Mouse (Mus musculus) adrenal gland, adult (tissue): ENCODE measurements around the gene Olfr1061.
"Not testable (repeated sequence)": the region's sequence is repeated elsewhere in the genome, so short reads cannot be mapped to it uniquely, and the experiment has no call there.

Experiments
- DNase-seq, 2 experiments: peaks; one replicate each; pipeline ENCODE4 v3.0.0; 2022 to 2023; ENCODE audit warnings: low spot score in 1 of 2; ENCODE audit not compliant: inconsistent age in 2 of 2

Olfr1061 gene

DNA sequence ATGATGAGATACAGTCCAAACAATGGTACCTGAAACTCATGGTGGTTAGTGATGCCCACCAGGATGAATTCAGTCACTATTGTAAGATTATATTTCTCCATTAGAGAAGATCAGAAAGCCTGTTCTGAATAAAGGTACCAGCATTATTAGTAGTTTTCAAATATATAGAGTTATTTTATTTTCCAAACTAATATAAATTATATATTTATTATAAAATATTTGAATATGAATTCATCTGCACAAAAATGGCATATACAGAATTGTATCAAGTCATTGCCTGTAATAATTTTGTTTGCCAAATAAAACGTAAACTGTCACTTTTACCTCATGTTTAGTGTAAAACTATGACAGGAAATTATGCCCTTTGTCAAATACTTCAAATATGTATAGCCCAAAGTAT is at the start of gene Olfr1061:
Gene Olfr1061, minus strand, starts transcription at position 101 of the 400 bp plus-strand sequence.
- no peak for DNase-seq

DNA sequence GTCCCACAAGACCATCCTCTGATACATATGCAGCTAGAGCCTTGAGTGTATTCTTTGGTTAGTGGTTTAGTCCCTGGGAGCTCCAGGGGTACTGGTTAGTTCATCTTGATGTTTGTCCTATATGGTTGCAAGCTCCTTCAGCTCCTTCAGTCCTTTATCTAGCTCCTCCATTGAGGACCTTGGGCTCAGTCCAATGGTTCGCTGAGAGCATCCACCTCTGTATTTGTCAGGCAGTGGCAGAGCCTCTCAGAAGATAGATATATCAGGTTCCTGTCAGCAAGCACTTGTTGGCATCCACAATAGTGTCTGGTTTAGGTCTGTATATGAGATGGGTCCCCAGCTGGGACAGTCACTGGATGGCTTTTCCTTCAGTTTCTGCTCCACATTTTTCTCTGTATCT is 46.6 kb upstream of the Olfr1061 start:
- no peak for DNase-seq

DNA sequence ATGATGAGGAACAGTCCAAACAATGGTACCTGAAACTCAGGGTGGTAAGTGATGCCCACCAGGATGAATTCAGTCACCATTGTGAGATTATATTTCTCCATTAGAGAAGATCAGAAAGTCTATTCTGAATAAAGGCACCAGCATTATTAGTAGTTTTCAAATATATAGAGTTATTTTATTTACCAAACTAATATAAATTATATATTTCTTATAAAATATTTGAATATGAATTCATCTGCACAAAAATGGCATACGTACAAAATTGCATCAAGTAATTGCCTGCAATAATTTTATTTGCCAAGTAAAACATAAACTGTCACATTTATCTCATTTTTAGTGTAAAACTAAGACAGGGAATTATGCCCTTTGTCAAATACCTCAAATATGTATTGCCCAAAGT is 42.3 kb upstream of the Olfr1061 start, which contains the start of gene Olfr1066:
Gene Olfr1066, minus strand, starts transcription at position 101 of the 400 bp plus-strand sequence.
- no peak for DNase-seq

DNA sequence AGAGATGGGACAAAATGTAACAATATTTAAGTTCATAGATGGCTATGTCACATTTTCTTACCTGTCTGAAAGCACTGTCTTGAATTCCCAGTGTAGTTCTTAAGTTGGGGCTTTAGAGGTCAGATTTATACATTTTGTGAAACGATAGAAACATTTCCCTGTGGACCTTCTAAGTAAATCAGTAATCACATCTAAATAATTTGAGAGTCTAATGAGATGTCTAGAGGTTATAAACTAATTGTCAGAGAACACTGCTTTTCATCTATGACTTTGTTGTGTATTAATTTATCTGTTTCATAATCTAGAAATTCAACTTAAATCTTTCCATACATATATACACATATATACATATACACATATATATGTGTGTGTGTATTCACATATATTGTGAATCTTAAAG is 36.6 kb upstream of the Olfr1061 start, which contains the start of gene Olfr1065:
Gene Olfr1065, minus strand, starts transcription at position 101 of the 400 bp plus-strand sequence.
- not testable (repeated sequence) for DNase-seq

DNA sequence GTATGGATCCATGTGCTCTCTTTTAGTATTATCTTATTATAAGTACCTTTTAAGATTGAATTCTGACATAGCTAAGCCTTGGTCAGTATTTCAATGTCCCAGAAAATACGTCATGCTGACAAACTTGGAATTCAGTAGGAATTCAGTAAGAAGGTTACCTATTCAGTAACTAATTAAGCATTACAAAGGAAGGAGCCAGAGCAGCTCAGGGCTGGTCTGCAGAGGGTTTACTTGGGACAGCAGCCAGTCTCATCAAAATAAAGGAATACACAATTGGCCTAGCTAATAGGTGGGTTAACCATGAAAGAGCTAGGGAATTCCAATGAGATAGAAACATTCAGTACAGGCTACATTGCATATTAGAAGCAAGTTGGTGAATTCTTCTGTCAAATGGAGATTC is 28.3 kb upstream of the Olfr1061 start:
- DNase-seq: not testable (repeated sequence)

DNA sequence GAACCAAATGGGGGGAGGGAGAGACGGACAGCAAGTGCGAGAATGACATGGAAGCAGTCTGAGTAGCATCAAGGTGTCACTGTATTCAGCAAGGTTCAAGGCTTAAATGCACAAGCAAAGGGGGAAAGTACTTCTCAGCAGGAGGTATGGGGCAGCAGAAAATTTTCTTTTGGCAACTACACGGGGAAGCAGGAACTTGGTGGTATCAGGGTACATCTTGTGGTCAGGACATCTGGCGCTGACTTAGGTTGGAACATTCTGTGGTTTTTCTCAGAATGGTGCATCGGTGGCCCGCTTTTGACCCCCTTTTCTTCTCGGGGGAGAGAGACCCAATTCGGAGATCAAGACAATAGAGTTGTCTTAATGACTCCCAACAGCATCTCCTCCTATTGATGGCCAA is 14.7 kb upstream of the Olfr1061 start:
- DNase-seq: not testable (repeated sequence)

DNA sequence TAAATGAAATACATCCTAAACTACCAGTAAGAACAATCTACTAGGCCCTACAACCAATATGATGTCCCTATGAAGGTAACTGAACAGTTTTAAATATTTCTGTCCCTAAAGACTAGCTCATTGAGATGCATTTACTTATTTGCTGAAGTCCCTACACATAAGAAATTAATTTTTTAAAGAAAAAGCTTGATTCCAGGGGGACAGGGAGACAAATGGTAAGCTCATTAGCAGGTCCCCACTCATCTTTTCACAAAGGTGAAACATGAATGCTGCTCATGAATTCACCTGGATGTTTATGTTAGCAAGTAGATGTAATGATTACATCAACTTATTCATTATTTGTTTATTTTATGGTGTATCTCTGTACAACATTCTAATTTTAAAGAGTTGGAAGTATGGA is 12.8 kb upstream of the Olfr1061 start, which contains the start of gene Olfr1062:
Gene Olfr1062, minus strand, starts transcription at position 101 of the 400 bp plus-strand sequence.
- DNase-seq: not testable (repeated sequence)

DNA sequence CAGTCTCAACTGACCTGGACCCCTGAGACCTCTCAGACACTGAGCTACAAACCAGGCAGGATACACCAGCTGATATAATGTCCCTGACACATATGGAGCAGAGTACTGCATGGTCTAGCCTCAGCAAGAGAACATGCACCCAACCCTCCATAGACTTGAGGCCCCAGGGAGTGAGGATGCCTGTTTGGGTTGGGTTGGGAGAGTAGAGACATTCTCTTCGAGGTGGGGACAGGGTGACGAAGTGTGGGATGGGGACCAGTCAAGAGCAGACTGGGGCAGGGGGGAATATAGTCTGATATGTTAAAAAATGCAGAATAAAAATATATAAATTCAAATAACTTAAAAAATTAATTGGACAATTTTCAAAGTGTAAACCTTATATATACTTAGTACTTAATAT is 18.7 kb downstream of the Olfr1061 start:
- no peak for DNase-seq

DNA sequence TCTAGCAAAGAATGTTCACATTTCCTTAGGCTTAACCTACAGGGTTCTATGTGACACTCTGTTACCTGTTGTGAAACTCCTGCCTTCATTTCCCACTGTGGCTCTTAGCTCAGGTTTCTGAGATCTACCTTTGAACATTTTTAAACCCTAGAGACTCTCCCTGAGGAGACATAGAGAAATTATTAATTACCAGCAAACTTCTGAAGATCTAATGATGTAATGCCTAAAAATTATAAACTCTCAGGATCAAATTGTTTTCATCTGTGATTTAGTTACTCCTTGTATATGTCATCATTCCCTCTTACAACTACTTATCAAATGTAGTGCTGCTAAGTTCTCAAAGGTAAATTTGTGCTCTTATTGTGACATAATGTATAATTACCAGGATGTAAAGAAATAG is 25.4 kb downstream of the Olfr1061 start, which contains the start of gene Olfr1058:
Gene Olfr1058, minus strand, starts transcription at position 101 of the 400 bp plus-strand sequence.
- not testable (repeated sequence) for DNase-seq

DNA sequence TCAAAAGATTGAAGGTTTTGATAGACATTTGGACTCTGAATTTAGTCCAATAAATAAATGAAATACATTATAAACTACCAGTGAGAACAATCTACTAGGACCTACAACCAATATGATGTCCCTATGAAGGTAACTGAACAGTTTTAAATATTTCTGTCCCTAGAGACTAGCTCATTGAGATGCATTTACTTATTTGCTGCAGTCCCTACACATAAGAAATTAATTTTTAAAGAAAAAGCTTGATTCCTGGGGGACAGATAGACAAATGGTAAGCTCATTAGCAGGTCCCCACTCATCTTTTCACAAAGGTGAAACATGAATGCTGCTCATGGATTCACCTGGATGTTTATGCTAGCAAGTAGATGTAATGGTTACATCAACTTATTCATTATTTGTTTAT is 35.6 kb downstream of the Olfr1061 start, which contains the start of gene Olfr1057:
Gene Olfr1057, minus strand, starts transcription at position 101 of the 400 bp plus-strand sequence.
- DNase-seq: no peak

DNA sequence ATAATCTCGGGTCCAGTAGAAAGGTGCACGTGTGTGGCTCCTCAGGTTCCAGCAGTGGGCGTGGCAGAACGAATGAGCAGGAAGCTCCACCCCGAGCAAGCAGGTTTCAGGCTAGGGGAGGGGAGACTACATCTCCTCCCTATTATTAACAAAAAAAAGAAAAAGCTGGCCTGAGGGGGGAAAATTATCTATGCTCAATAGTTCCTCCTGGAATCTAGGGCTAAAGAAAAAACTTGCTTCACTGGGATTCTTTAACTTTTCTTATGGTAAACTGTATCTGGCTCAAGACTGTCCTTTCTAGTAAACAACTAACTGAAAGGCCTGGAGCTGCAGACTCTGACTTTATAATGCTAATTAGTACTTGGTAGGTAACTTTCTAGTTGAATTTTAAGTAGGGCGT is 47.5 kb downstream of the Olfr1061 start:
- not testable (repeated sequence) for DNase-seq
